Mouse (Mus musculus): Measurements from ENCODE around the gene Itpripl1. TPM values are rescaled to one million over a fixed set of nuclear protein-coding genes. Genes with fewer than 3 reads are reported as not detected.
A peak's percentile ranks its signal among the peaks of the same experiment; 100 is the strongest.

Gene Itpripl1
- total and polyA plus RNA-seq, 3 experiments: 22.7 to 27.3 TPM; not detected in 1

DNA sequence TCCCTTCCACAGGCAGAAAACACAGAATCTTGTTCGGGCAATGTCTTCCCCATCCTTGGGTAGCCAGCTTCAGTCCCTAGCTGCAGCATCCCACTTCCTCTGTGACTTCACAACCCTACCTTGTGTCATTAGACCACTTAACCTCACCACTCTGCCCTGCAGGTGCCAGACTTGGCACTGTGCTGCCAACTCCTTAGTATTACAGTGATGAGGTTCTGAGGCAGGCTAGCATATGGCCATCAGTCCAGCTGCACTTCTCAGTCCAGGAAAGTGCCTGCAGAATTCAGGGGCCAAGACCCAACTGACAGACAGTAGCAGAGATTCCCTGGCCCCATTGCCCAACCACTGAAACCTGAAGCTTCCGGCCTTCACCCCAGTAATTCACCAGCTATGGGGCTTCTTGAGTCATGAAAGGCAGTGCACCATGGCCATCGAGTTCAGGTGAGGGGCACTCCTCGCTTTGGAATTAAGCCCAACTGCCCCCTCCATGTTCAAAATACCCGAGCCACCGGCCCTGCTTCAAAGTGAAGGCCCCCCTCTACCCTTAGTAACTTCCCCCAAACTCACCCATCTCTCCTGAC, 575 bp downstream of the Itpripl1 start:
- Histone ChIP-seq H3K27ac (ENCODE audit: control insufficient read depth, low read depth, low read length) (peak overlapping the region; percentile 33), H3K4me1 (ENCODE audit: control insufficient read depth in 1 of 2, insufficient read depth in 2 of 2, low read length in 2 of 2) (peaks cover 2 to 21% of the 10 kb centered on the region in 2 experiments), H3K9me3 (replicated peaks; ENCODE audit: insufficient read depth, low read length) (no peaks in the 10 kb centered on the region), H3K36me3 (ENCODE audit: control insufficient read depth in 1 of 2, insufficient read depth in 2 of 2, low read length in 2 of 2) (peaks cover 0 to 9% of the 10 kb centered on the region in 2 experiments; a peak in 2 of 4 replicates), H3K79me2 (ENCODE audit: control insufficient read depth, insufficient read depth, low read length, poor library complexity) (peaks cover 14% of the 10 kb centered on the region), H3K4me3 (ENCODE audit: control insufficient read depth in 1 of 2, insufficient read depth in 1 of 2, low read depth in 2 of 2, low read length in 2 of 2) (peak overlapping the region; percentile 78 to 83), H3K9ac (ENCODE audit: control insufficient read depth, low read depth, low read length, poor library complexity, severe bottlenecking) (peak overlapping the region; percentile 88), H3K27me3 (ENCODE audit: control insufficient read depth in 1 of 2, insufficient read depth in 2 of 2, low read length in 2 of 2) (no peaks in the 10 kb centered on the region)
- TF ChIP-seq MYC (IDR thresholded peaks at IDR 0.05; ENCODE audit: low read depth, low read length) (no peak), NRF1 (IDR thresholded peaks at IDR 0.05; ENCODE audit: insufficient read depth, low read depth, low read length, poor library complexity, severe bottlenecking) (no peak), TCF12 (IDR thresholded peaks at IDR 0.05; ENCODE audit: low read depth, low read length) (no peak), E2F4 (IDR thresholded peaks at IDR 0.05; ENCODE audit: borderline replicate concordance, low read depth, low read length) (no peak), ZNF384 (IDR thresholded peaks at IDR 0.05; ENCODE audit: low read depth, low read length) (no peak), SIN3A (IDR thresholded peaks at IDR 0.05; ENCODE audit: low read length) (no peak), ETS1 (IDR thresholded peaks at IDR 0.05; ENCODE audit: low read depth, low read length) (no peak), GATA1 (IDR thresholded peaks at IDR 0.05; ENCODE audit: low read depth, low read length) (no peak), KAT2A (conservative IDR thresholded peaks at IDR 0.05; ENCODE audit: low read depth, low read length) (no peak), USF1 (IDR thresholded peaks at IDR 0.05; ENCODE audit: low read depth, low read length) (no peak), TAL1 (IDR thresholded peaks at IDR 0.05; ENCODE audit: low read length) (no peak)
- DNase-seq (ENCODE audit: low read depth, low spot score): peak; percentile 47

DNA sequence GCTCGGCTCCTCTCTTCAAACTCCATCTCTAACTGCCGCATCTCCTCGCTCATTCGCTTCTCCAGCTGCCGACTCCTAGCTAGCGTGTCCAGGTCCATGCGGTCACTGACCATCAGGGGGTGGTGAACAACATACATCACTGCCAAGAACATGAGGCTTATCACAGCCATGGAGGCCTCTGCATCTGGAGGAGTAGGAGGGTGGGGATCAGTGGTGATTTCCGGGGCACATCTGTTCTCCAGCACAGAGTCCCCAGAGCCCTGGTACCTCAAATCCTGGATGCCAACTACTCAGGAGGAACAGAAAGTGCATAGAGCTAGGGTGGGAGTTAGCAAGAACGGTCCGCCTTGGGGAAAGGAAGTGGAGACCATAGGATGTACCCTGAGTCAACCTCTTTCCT, 1.2 kb downstream of the Itpripl1 start:
- no peak overlapping the region; the same call in 1 of the 2 replicates for H3K9ac ChIP-seq (ENCODE audit: control insufficient read depth, low read depth, low read length, poor library complexity, severe bottlenecking)
- peaks cover 0 to 14% of the 10 kb centered on the region in 2 experiments; a peak in 2 of 4 replicates for H3K36me3 ChIP-seq (ENCODE audit: control insufficient read depth in 1 of 2, insufficient read depth in 2 of 2, low read length in 2 of 2)
- H3K27me3 ChIP-seq (ENCODE audit: control insufficient read depth in 1 of 2, insufficient read depth in 2 of 2, low read length in 2 of 2): no peaks in the 10 kb centered on the region
- no peaks in the 10 kb centered on the region for H3K9me3 ChIP-seq (replicated peaks; ENCODE audit: insufficient read depth, low read length)
- H3K27ac ChIP-seq (ENCODE audit: control insufficient read depth, low read depth, low read length): no peak overlapping the region
- H3K79me2 ChIP-seq (ENCODE audit: control insufficient read depth, insufficient read depth, low read length, poor library complexity): peaks cover 14% of the 10 kb centered on the region
- no peak overlapping the region for H3K4me3 ChIP-seq (ENCODE audit: control insufficient read depth in 1 of 2, insufficient read depth in 1 of 2, low read depth in 2 of 2, low read length in 2 of 2)
- TF ChIP-seq MAX (IDR thresholded peaks at IDR 0.05; ENCODE audit: low read length): no peak
- TF ChIP-seq MAFK (IDR thresholded peaks at IDR 0.05; ENCODE audit: borderline replicate concordance, low read depth, low read length): no peak
- TF ChIP-seq MEF2A (IDR thresholded peaks at IDR 0.05; ENCODE audit: extremely low read depth, insufficient replicate concordance, low read depth, low read length, poor library complexity, severe bottlenecking): no peak
- no peak for TF ChIP-seq ZMIZ1 (IDR thresholded peaks at IDR 0.05; ENCODE audit: low read depth, low read length)
- no peak for TF ChIP-seq SIN3A (IDR thresholded peaks at IDR 0.05; ENCODE audit: low read length)
- no peak for TF ChIP-seq JUND (IDR thresholded peaks at IDR 0.05; ENCODE audit: low read depth, low read length)
- TF ChIP-seq MYC (IDR thresholded peaks at IDR 0.05; ENCODE audit: low read depth, low read length): no peak
- no peak for TF ChIP-seq CHD2 (IDR thresholded peaks at IDR 0.05; ENCODE audit: low read length)
- DNase-seq (ENCODE audit: low read depth, low spot score): no peak
- H3K4me1 ChIP-seq (ENCODE audit: control insufficient read depth in 1 of 2, insufficient read depth in 2 of 2, low read length in 2 of 2): peaks cover 7 to 25% of the 10 kb centered on the region in 2 experiments
